ENCODE assay signal across 13 mouse cellular contexts in the genomic region with DNA sequence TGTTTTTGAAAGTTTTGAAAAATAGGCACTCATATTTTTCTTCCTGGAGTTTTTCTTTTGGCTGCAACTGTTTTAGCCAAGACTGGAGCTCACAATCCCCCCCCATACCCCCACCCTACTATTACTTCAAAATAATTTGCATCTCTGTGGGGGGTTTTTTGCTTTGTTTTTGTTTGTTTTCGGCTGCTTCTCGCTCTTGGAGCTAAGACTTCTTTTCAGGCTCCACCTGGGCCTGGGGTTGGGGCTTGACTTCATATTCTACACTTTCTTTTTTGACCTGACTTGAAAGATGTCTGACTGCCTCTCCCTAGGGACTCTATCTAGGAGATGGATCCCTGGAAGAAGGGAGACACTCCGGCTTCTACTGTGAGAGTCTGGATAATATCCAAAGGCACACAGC. TPM values are rescaled to one million over a fixed set of nuclear protein-coding genes. Genes with fewer than 3 reads are reported as not detected.
DNase-seq lines count a peak whose midpoint lies in the region; ATAC-seq lines count a peak whose summit lies in the region.
"Had no signal": no experiment of that assay in that cellular context is flagged by ENCODE, and none has a peak within 500 bp of the region (broad histone marks: within the 10 kb centered on the region; RNA-seq: fewer than 3 reads in every experiment).

No protein-coding gene starts in this region.

- peak overlapping the region; percentile 71 for H3K4me3 ChIP-seq in forebrain, embryonic 11.5 days (ENCODE audit: low read depth, low read length)
- H3K4me3 ChIP-seq in hindbrain, embryonic 16.5 days (ENCODE audit: low read length), result peak overlapping the region; percentile 33
- H3K4me3 ChIP-seq in neural tube, embryonic 15.5 days (replicated peaks), result peak overlapping the region; percentile 32; the same call in 1 of the 2 replicates
- H3K4me3 ChIP-seq: liver, embryonic 12.5 days had no signal

- 0 out of 2 replicates have a peak, but pooled peaks cover 2% of the 10 kb centered on the region for H3K27me3 ChIP-seq in forebrain, embryonic 11.5 days (ENCODE audit: control insufficient read depth, insufficient read depth, low read length)
- H3K27me3 ChIP-seq in hindbrain, embryonic 16.5 days (replicated peaks; ENCODE audit: control insufficient read depth, insufficient read depth, low read length), result peaks cover 24% of the 10 kb centered on the region
- H3K27me3 ChIP-seq in neural tube, embryonic 15.5 days (replicated peaks), result peaks cover 56% of the 10 kb centered on the region

- peak overlapping the region; percentile 98 for H3K27ac ChIP-seq in forebrain, embryonic 11.5 days (ENCODE audit: low read depth, low read length)
- H3K27ac ChIP-seq in hindbrain, embryonic 16.5 days (ENCODE audit: low read depth, low read length), result peak overlapping the region; percentile 77
- peak overlapping the region; percentile 64 for H3K27ac ChIP-seq in neural tube, embryonic 15.5 days (replicated peaks)
- H3K27ac ChIP-seq: heart, embryonic 13.5 days; liver, embryonic 12.5 days had no signal

- WGBS in forebrain, embryonic 11.5 days, result 0% methylated on average over 3 of the region's 3 CpGs
- 3% methylated on average over 3 of the region's 3 CpGs for WGBS in hindbrain, embryonic 16.5 days
- WGBS in neural tube, embryonic 15.5 days, result 9% methylated on average over 3 of the region's 3 CpGs

- peaks cover 34% of the 10 kb centered on the region for H3K4me1 ChIP-seq in forebrain, embryonic 11.5 days (replicated peaks; ENCODE audit: control insufficient read depth, insufficient read depth, low read length)
- H3K4me1 ChIP-seq in hindbrain, embryonic 16.5 days (ENCODE audit: control insufficient read depth, insufficient read depth, low read depth, low read length), result peaks cover under 1% of the 10 kb centered on the region; the same call in 1 of the 2 replicates
- H3K4me1 ChIP-seq in neural tube, embryonic 15.5 days, result peaks cover 1% of the 10 kb centered on the region
- H3K4me1 ChIP-seq: liver, embryonic 12.5 days had no signal

- H3K9ac ChIP-seq in forebrain, embryonic 11.5 days (ENCODE audit: low read length), result peak overlapping the region; percentile 88
- peak overlapping the region; percentile 7; the same call in 1 of the 2 replicates for H3K9ac ChIP-seq in hindbrain, embryonic 16.5 days (ENCODE audit: low read depth, low read length)
- H3K9ac ChIP-seq in neural tube, embryonic 15.5 days (replicated peaks), result no peak overlapping the region
- H3K9ac ChIP-seq: heart, embryonic 13.5 days; liver, embryonic 12.5 days had no signal

- DNase-seq in embryo, embryonic 10.5 days (ENCODE audit: low spot score), result peak; percentile 36
- DNase-seq in embryo, embryonic 10 days (ENCODE audit: low spot score), result no peak
- DNase-seq in forebrain, embryonic 11.5 days (ENCODE audit: low spot score), result no peak
- no peak for DNase-seq in thymus, adult 18-20 months
- no peak for DNase-seq in adrenal gland, postnatal 10 days
- no peak for DNase-seq in cerebellum, adult 11-12 months
- DNase-seq: lung, postnatal 36 days had no signal

- no peak for ATAC-seq in forebrain, embryonic 11.5 days (replicated peaks; ENCODE audit: low FRiP score)
- ATAC-seq in hindbrain, embryonic 16.5 days, result no peak
- ATAC-seq in neural tube, embryonic 15.5 days (ENCODE audit: low FRiP score), result no peak
- ATAC-seq: liver, embryonic 12.5 days had no signal

- no peaks in the 10 kb centered on the region for H3K36me3 ChIP-seq in forebrain, embryonic 11.5 days (ENCODE audit: control insufficient read depth, insufficient read depth, low read length)
- no peaks in the 10 kb centered on the region for H3K36me3 ChIP-seq in hindbrain, embryonic 16.5 days (ENCODE audit: control insufficient read depth, insufficient read depth, low read length)
- no peaks in the 10 kb centered on the region for H3K36me3 ChIP-seq in neural tube, embryonic 15.5 days
- H3K36me3 ChIP-seq: G1E; heart, embryonic 13.5 days; liver, embryonic 12.5 days had no signal

- peak overlapping the region; percentile 81 for H3K4me2 ChIP-seq in forebrain, embryonic 11.5 days (ENCODE audit: low read depth, low read length, severe bottlenecking)
- peak overlapping the region; percentile 57 for H3K4me2 ChIP-seq in hindbrain, embryonic 16.5 days (ENCODE audit: low read length)
- peak overlapping the region; percentile 41 for H3K4me2 ChIP-seq in neural tube, embryonic 15.5 days
- H3K4me2 ChIP-seq: heart, embryonic 13.5 days; liver, embryonic 12.5 days had no signal

- H3K9me3 ChIP-seq in forebrain, embryonic 11.5 days (ENCODE audit: control insufficient read depth, low read length), result no peaks in the 10 kb centered on the region
- no peaks in the 10 kb centered on the region for H3K9me3 ChIP-seq in hindbrain, embryonic 16.5 days (ENCODE audit: control insufficient read depth, low read length)
- no peaks in the 10 kb centered on the region for H3K9me3 ChIP-seq in neural tube, embryonic 15.5 days (replicated peaks)
- H3K9me3 ChIP-seq: heart, embryonic 13.5 days; liver, embryonic 12.5 days had no signal

RNA-seq across cellular contexts. Expression of gene Sox2, which starts 5.9 kb away (rescaled TPM):
- 57.7 and 67.3 TPM in 2 replicates for polyA plus RNA-seq in forebrain, embryonic 11.5 days (2014; fragmentation: Nextera tagmentation; extraction: Ambion mirVana)
- polyA plus RNA-seq in hindbrain, embryonic 16.5 days (2015; fragmentation: Nextera tagmentation; extraction: Ambion mirVana), result 8.2 and 8.6 TPM in 2 replicates
- polyA plus RNA-seq in neural tube, embryonic 15.5 days (2015; fragmentation: Nextera tagmentation; extraction: Ambion mirVana), result 11.1 and 13.4 TPM in 2 replicates
- total RNA-seq in adrenal gland, postnatal 10 days (2021), result under 1 TPM; 0.45 TPM
- polyA plus RNA-seq: G1E; kidney, embryonic 14.5 days; liver, embryonic 12.5 days had no signal
